Mouse (Mus musculus): ENCODE measurements around the gene St6galnac4. TPM values are rescaled to one million over a fixed set of nuclear protein-coding genes. Genes with fewer than 3 reads are reported as not detected.
A peak's percentile ranks its signal among the peaks of the same experiment; 100 is the strongest.

The St6galnac4 gene
- polyA plus RNA-seq, 1 experiment, result 26.9 TPM

- no peak for TF ChIP-seq POLR2A (IDR thresholded peaks at IDR 0.05; ENCODE audit: borderline replicate concordance, low read depth, low read length)
- TF ChIP-seq CTCF (IDR thresholded peaks at IDR 0.05; ENCODE audit: low read depth, low read length), result no peak
- peaks cover 14% of the 10 kb centered on the region for H3K4me1 ChIP-seq (ENCODE audit: control insufficient read depth, insufficient read depth, low read length)
Observed at GRCm38 (mm10) chr2:32581450-32582095, 5.3 kb upstream of the St6galnac4 start.

DNA sequence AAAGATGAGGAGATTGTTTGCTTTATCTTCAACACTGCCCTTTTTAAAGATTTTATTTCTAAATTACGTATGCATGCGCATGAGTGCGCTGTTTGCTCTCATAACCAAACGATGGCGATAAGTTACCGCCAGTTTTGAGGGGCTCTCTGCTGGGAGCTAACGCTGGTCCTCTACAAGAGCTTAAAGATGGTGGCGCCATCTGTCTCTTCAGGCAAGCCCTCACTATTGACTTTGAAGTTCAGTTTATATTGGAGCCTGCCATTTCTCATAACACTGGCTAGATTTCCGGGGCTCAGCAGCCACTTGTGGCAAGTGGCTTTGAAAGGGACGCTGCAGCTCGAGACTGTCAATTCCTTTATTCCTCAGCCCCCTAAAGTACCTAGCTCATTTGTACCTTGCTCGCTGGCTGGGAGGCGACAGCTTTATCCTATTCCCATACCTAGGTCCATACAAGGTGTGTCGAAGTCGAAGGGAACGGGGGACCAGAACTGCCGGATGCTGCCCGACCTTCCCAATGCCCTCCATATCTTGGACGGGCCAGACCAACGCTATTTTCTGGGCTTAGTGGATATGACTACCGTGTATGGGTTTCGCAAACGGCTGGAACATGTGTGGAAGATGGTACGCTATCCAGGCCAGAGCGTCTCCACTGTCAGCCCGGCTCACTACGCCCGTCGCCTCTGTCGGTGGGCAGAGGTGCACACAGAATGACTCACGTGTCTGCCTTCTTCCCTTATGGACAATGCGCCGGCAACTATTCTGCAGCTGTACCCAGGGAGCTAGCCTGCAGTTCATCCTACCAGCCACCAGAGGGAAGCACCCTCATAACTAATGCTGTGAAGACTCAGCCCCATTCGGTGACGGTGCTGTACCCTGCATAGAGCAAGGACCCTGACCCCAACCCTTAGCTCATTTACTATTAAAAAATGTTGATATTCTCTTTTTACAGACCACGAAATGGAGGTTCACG is 3.8 kb upstream of the St6galnac4 start:
- Histone ChIP-seq H3K4me3 (ENCODE audit: insufficient read depth, low read length) (peak overlapping the region; percentile 24), H3K4me1 (ENCODE audit: control insufficient read depth, insufficient read depth, low read length) (peaks cover 14% of the 10 kb centered on the region), H3K27ac (ENCODE audit: insufficient read depth, low read depth, low read length) (no peak overlapping the region)
- TF ChIP-seq POLR2A (IDR thresholded peaks at IDR 0.05; ENCODE audit: borderline replicate concordance, low read depth, low read length) (no peak), CTCF (IDR thresholded peaks at IDR 0.05; ENCODE audit: low read depth, low read length) (peak; percentile 79)

More at GRCm38 (mm10) chr2:32581450-32582095, 5.3 kb upstream of the St6galnac4 start:
- H3K4me3 ChIP-seq (ENCODE audit: insufficient read depth, low read length), result no peak overlapping the region
- H3K27ac ChIP-seq (ENCODE audit: insufficient read depth, low read depth, low read length), result no peak overlapping the region

DNA sequence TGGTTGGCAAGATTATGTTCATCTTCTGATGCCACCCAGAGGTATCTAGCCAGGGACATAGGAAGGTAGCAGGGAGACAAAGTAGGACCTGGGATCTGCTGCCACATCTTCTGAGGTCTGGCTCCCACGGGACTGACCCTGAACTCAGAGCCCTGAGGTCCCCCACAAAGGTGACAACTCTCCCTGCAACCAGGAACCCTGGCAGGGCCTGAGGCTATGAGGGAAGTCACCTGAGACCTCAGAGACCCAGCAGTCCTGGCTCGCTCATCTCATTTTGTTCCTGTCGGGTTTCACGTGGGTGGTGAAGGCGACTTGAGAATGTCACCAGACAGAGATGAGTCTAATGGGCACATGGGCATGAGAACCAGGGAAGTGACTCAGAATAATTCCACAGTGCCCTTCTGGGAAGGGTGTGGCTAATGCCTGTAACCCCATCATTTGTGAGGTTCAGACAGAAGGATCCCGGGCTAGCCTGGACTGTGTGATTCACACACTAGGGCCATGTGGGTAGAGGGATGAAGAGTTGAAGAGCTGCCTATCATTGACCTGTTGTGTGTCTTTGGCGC is 1.7 kb upstream of the St6galnac4 start:
- no peak overlapping the region for H3K27ac ChIP-seq (ENCODE audit: insufficient read depth, low read depth, low read length)
- peaks cover 27% of the 10 kb centered on the region for H3K4me1 ChIP-seq (ENCODE audit: control insufficient read depth, insufficient read depth, low read length)
- no peak overlapping the region for H3K4me3 ChIP-seq (ENCODE audit: insufficient read depth, low read length)
- TF ChIP-seq POLR2A (IDR thresholded peaks at IDR 0.05; ENCODE audit: borderline replicate concordance, low read depth, low read length) (no peak), CTCF (IDR thresholded peaks at IDR 0.05; ENCODE audit: low read depth, low read length) (no peak)

DNA sequence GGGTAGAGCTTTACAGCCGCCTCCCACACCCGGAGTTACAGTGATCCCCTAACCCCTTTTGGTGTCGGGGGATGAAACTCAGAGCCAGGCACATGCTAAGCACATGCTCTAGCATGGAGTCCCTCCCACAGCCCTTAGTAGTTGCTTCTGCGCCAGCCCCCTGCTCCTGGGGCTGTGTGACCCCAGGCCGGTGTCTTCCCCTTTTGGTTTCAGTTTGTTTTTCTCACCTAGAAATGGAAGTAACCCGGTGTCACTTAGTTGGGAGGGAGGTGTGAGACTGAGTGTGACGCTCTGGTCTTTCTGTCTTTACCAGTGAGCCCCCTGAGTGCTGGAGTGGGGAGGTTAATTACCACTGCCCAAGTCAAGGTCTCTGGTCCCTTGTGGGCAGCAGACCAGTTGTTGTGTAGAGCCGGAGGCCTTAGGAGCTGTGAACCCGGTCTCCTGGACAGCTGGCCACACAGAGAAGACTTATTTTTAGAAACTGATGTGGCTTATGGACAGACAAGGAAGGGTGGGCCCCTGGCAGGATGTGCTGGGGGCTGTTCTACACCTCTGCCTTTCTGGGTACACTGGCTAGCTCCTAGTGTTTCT is 931 bp downstream of the St6galnac4 start:
- TF ChIP-seq CTCF (IDR thresholded peaks at IDR 0.05; ENCODE audit: low read depth, low read length) (no peak), POLR2A (IDR thresholded peaks at IDR 0.05; ENCODE audit: borderline replicate concordance, low read depth, low read length) (no peak)
- Histone ChIP-seq H3K4me3 (ENCODE audit: insufficient read depth, low read length) (peak overlapping the region; percentile 83), H3K4me1 (ENCODE audit: control insufficient read depth, insufficient read depth, low read length) (peaks cover 37% of the 10 kb centered on the region), H3K27ac (ENCODE audit: insufficient read depth, low read depth, low read length) (peak overlapping the region; percentile 63)

GRCm38 (mm10) chr2:32589213-32589795 is 2.4 kb downstream of the St6galnac4 start:
- TF ChIP-seq POLR2A (IDR thresholded peaks at IDR 0.05; ENCODE audit: borderline replicate concordance, low read depth, low read length), result no peak
- TF ChIP-seq CTCF (IDR thresholded peaks at IDR 0.05; ENCODE audit: low read depth, low read length), result no peak
- Histone ChIP-seq H3K27ac (ENCODE audit: insufficient read depth, low read depth, low read length) (peak overlapping the region; percentile 69), H3K4me3 (ENCODE audit: insufficient read depth, low read length) (peak overlapping the region; percentile 3; the same call in 1 of the 2 replicates), H3K4me1 (ENCODE audit: control insufficient read depth, insufficient read depth, low read length) (peaks cover 37% of the 10 kb centered on the region)

GRCm38 (mm10) chr2:32590224-32590623 is 3.3 kb downstream of the St6galnac4 start:
- Histone ChIP-seq H3K4me3 (ENCODE audit: insufficient read depth, low read length) (peak overlapping the region; percentile 19; the same call in 1 of the 2 replicates), H3K4me1 (ENCODE audit: control insufficient read depth, insufficient read depth, low read length) (peaks cover 33% of the 10 kb centered on the region), H3K27ac (ENCODE audit: insufficient read depth, low read depth, low read length) (peak overlapping the region; percentile 77)
- no peak for TF ChIP-seq CTCF (IDR thresholded peaks at IDR 0.05; ENCODE audit: low read depth, low read length)
- TF ChIP-seq POLR2A (IDR thresholded peaks at IDR 0.05; ENCODE audit: borderline replicate concordance, low read depth, low read length), result no peak

DNA sequence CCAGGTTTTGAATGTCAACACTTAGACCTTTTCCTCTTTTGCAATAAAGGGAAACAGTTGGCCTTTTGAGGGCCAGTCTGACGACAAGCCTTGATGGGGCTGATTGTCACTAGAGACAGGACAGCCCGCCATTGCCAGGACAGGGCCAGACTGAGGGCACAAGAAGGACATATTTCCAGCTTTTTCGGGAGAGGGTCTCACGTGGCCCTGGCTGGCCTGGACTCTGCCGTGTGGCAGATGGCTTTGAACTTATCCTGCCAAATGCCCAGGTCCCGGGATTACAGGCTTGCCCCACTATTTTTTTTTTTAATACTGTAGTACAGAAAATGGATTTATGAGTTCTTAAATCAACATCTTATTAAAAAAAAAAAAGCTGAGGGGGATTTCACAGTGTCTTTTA is 4.4 kb downstream of the St6galnac4 start:
- no peak for TF ChIP-seq CTCF (IDR thresholded peaks at IDR 0.05; ENCODE audit: low read depth, low read length)
- TF ChIP-seq POLR2A (IDR thresholded peaks at IDR 0.05; ENCODE audit: borderline replicate concordance, low read depth, low read length), result no peak
- Histone ChIP-seq H3K4me1 (ENCODE audit: control insufficient read depth, insufficient read depth, low read length) (peaks cover 26% of the 10 kb centered on the region), H3K27ac (ENCODE audit: insufficient read depth, low read depth, low read length) (peak overlapping the region; percentile 77; the same call in 1 of the 2 replicates), H3K4me3 (ENCODE audit: insufficient read depth, low read length) (no peak overlapping the region)

DNA sequence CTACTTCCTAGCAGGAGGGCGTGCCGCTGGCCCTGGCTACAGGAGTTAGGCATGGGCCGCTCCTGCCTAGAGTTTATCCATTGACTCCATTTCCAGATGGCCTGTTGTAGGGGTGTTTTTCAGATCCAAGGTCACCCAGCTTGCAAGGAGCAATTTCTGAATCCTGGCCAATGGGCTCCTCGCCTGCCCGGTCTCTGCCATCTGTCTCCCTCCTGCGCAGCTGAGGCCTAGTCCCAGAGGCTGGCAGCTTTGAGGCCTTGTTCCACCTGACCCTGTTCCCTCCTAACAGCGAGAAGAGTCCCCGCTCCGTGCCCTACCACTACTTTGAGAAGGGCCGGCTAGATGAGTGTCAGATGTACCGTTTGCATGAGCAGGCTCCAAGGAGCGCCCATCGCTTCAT is 9.8 kb downstream of the St6galnac4 start:
- H3K4me1 ChIP-seq (ENCODE audit: control insufficient read depth, insufficient read depth, low read length), result peaks cover under 1% of the 10 kb centered on the region; the same call in 1 of the 2 replicates

GRCm38 (mm10) chr2:32597248-32597647 is 10.4 kb downstream of the St6galnac4 start:
- Histone ChIP-seq H3K4me1 (ENCODE audit: control insufficient read depth, insufficient read depth, low read length) (peaks cover 6% of the 10 kb centered on the region), H3K4me3 (ENCODE audit: insufficient read depth, low read length) (no peak overlapping the region), H3K27ac (ENCODE audit: insufficient read depth, low read depth, low read length) (no peak overlapping the region)
- TF ChIP-seq POLR2A (IDR thresholded peaks at IDR 0.05; ENCODE audit: borderline replicate concordance, low read depth, low read length), result no peak
- TF ChIP-seq CTCF (IDR thresholded peaks at IDR 0.05; ENCODE audit: low read depth, low read length), result no peak

More for the DNA sequence above, 9.8 kb downstream of the St6galnac4 start:
- TF ChIP-seq POLR2A (IDR thresholded peaks at IDR 0.05; ENCODE audit: borderline replicate concordance, low read depth, low read length), result no peak
- no peak for TF ChIP-seq CTCF (IDR thresholded peaks at IDR 0.05; ENCODE audit: low read depth, low read length)
- no peak overlapping the region for H3K4me3 ChIP-seq (ENCODE audit: insufficient read depth, low read length)
- no peak overlapping the region for H3K27ac ChIP-seq (ENCODE audit: insufficient read depth, low read depth, low read length)

All from bone marrow macrophage, adult 2 months (primary cell).